Mouse (Mus musculus) gastrocnemius, adult 8-10 months (tissue): Measurements from ENCODE around the gene Siglech. TPM values are rescaled to one million over a fixed set of nuclear protein-coding genes. Genes with fewer than 3 reads are reported as not detected.

Experiments used
- total RNA-seq, 4 experiments: library from RNA; stranded (reverse); gene quantifications; 2 replicates each; pipeline ENCODE4 v1.2.4; 2022

Siglech gene
- total RNA-seq, 4 experiments from 2014 or later: 0.19 to 0.99 TPM; not detected in 2

Other genes with a start within 250 kb of the Siglech start
- gene Tubgcp5, start 26.0 kb downstream of the Siglech start, total RNA-seq: 10 to 100 TPM in 2 of 4 experiments, 1 to 10 TPM in 2; 8.9 to 11.2 (median 10.1) TPM
- gene Cyfip1, start 73.6 kb downstream of the Siglech start, total RNA-seq: 10 to 100 TPM; 16.8 to 18.0 (median 17.4) TPM
- gene Nipa2, start 194.3 kb downstream of the Siglech start, total RNA-seq: 10 to 100 TPM; 29.6 to 36.9 (median 32.4) TPM